In the genomic region with DNA sequence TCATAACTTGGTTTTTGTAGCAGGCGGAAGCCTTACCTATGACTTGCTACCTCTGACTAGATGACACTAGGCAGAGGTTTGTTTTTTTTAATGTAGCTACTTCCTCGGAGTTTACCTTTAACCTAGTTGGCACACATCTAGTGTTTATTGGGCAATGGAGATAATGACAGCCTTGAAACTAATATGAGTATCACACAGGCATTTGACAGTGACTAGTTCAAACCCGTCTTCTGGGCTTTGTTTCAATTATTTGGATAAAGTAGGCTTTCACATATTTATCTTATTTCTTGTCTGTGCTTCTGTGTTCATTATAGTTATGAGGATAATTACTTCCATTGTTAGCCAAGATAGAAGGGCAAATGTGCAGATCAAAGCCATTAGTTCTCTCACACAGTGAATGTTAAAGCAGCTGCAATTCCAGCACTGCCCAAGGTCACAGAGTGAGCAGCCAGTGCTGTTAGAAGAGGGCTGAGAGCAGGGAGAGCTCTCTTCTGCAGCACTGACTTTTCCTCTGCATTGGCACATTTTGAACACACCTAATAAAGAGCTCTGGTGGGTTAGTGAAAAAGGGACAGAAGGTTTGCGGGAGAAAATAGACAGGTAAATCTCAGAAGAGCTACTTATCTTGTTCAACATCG, we compare ENCODE assay signal across 16 mouse cellular contexts. TPM values are rescaled to one million over a fixed set of nuclear protein-coding genes. Genes with fewer than 3 reads are reported as not detected.
DNase-seq lines count a peak whose midpoint lies in the region; ATAC-seq and TF ChIP-seq lines count a peak whose summit lies in the region.
"Had no signal": no experiment of that assay in that cellular context is flagged by ENCODE, and none has a peak within 500 bp of the region (broad histone marks: within the 10 kb centered on the region; RNA-seq: fewer than 3 reads in every experiment).

No protein-coding gene starts in this region.

- 68% methylated on average over 5 of the region's 5 CpGs for WGBS in liver, embryonic 16.5 days (ENCODE audit: insufficient replicate concordance)
- 82% methylated on average over 5 of the region's 5 CpGs for WGBS in liver, embryonic 11.5 days
- WGBS in intestine, postnatal 0 days, result 55% methylated on average over 5 of the region's 5 CpGs

- no peaks in the 10 kb centered on the region for H3K9me3 ChIP-seq in liver, embryonic 16.5 days (replicated peaks; ENCODE audit: control insufficient read depth, low read length)
- H3K9me3 ChIP-seq in liver, embryonic 11.5 days (ENCODE audit: control insufficient read depth, low read length), result no peaks in the 10 kb centered on the region
- H3K9me3 ChIP-seq in intestine, postnatal 0 days (ENCODE audit: control insufficient read depth), result no peaks in the 10 kb centered on the region
- H3K9me3 ChIP-seq: limb, embryonic 10.5 days had no signal

- peak overlapping the region; percentile 57 for H3K27ac ChIP-seq in liver, embryonic 16.5 days (ENCODE audit: low read length)
- no peak overlapping the region for H3K27ac ChIP-seq in liver, embryonic 11.5 days (ENCODE audit: low read depth, low read length)
- H3K27ac ChIP-seq in intestine, postnatal 0 days (ENCODE audit: low read depth, low read length), result peak overlapping the region; percentile 78
- H3K27ac ChIP-seq: limb, embryonic 10.5 days had no signal

- ATAC-seq in liver, embryonic 16.5 days (ENCODE audit: low read depth), result peak; percentile 37; the same call in 1 of the 2 replicates
- ATAC-seq in liver, embryonic 11.5 days (replicated peaks; ENCODE audit: low FRiP score), result no peak
- ATAC-seq in intestine, postnatal 0 days, result peak; percentile 76
- ATAC-seq in inflammation-experienced regulatory T-cells, adult 6 months, result no peak
- ATAC-seq: hindbrain, embryonic 16.5 days had no signal

- H3K4me1 ChIP-seq in liver, embryonic 16.5 days (ENCODE audit: control insufficient read depth, low read depth, low read length), result no peaks in the 10 kb centered on the region; the same call in 1 of the 2 replicates
- no peaks in the 10 kb centered on the region for H3K4me1 ChIP-seq in liver, embryonic 11.5 days (replicated peaks; ENCODE audit: control insufficient read depth, insufficient read depth, low read length)
- H3K4me1 ChIP-seq in intestine, postnatal 0 days (replicated peaks; ENCODE audit: control insufficient read depth, insufficient read depth, low read length), result no peaks in the 10 kb centered on the region

- DNase-seq in adrenal gland, postnatal 36 days, result peak; percentile 34 to 56
- DNase-seq in adrenal gland, adult 18-20 months (ENCODE audit: low spot score in 2 of 2), result no peak
- DNase-seq in liver, embryonic 11.5 days (ENCODE audit: low spot score), result no peak
- DNase-seq in fat pad, adult 2 months (ENCODE audit: extremely low read depth, low read depth, low spot score), result peak; percentile 97
- no peak for DNase-seq in embryo, embryonic 10 days (ENCODE audit: low spot score)
- DNase-seq: cerebellum, postnatal 36 days; kidney, postnatal 14 days; lung, embryonic 14.5 days; thymus, postnatal 36 days had no signal

- peaks cover 12% of the 10 kb centered on the region for H3K36me3 ChIP-seq in liver, embryonic 16.5 days (ENCODE audit: control insufficient read depth, insufficient read depth)
- H3K36me3 ChIP-seq in liver, embryonic 11.5 days (ENCODE audit: control insufficient read depth, insufficient read depth, low read length), result peaks cover 5% of the 10 kb centered on the region; the same call in 1 of the 2 replicates
- H3K36me3 ChIP-seq in intestine, postnatal 0 days (ENCODE audit: control insufficient read depth, insufficient read depth), result peaks cover 39% of the 10 kb centered on the region

- no peaks in the 10 kb centered on the region for H3K27me3 ChIP-seq in liver, embryonic 16.5 days (ENCODE audit: control insufficient read depth, insufficient read depth, low read depth, low read length)
- no peaks in the 10 kb centered on the region for H3K27me3 ChIP-seq in liver, embryonic 11.5 days (replicated peaks; ENCODE audit: control insufficient read depth, insufficient read depth, low read length)
- no peaks in the 10 kb centered on the region for H3K27me3 ChIP-seq in intestine, postnatal 0 days (replicated peaks; ENCODE audit: control insufficient read depth, insufficient read depth, low read length)

- no peak for TF ChIP-seq CTCF in intestine, postnatal 0 days (IDR thresholded peaks at IDR 0.05; ENCODE audit: low read depth)

- H3K4me2 ChIP-seq in liver, embryonic 16.5 days (ENCODE audit: low read depth, low read length), result no peak overlapping the region
- no peak overlapping the region for H3K4me2 ChIP-seq in liver, embryonic 11.5 days
- no peak overlapping the region for H3K4me2 ChIP-seq in intestine, postnatal 0 days (replicated peaks; ENCODE audit: low read depth)
- H3K4me2 ChIP-seq: lung, embryonic 14.5 days had no signal

- H3K9ac ChIP-seq in liver, embryonic 16.5 days (ENCODE audit: low read depth, low read length), result no peak overlapping the region
- H3K9ac ChIP-seq in liver, embryonic 11.5 days (ENCODE audit: low read depth, low read length), result no peak overlapping the region
- no peak overlapping the region for H3K9ac ChIP-seq in intestine, postnatal 0 days (ENCODE audit: low read depth, low read length)
- H3K9ac ChIP-seq: lung, embryonic 14.5 days had no signal

- H3K4me3 ChIP-seq in liver, embryonic 16.5 days (ENCODE audit: low read depth, low read length), result no peak overlapping the region
- H3K4me3 ChIP-seq in liver, embryonic 11.5 days (ENCODE audit: low read depth, low read length), result no peak overlapping the region
- no peak overlapping the region for H3K4me3 ChIP-seq in intestine, postnatal 0 days (ENCODE audit: low read depth, low read length)
- H3K4me3 ChIP-seq: limb, embryonic 10.5 days; myocyte had no signal

RNA-seq across cellular contexts. Expression of gene Hadhb, which starts 15.4 kb away (rescaled TPM):
- total RNA-seq in adrenal gland, postnatal 36 days (2021), result 100 to 1,000 TPM; 827 to 996 TPM
- 1,000 to 10,000 TPM in 1 of 2 experiments, 100 to 1,000 TPM in 1; 969 to 1,652 TPM for total RNA-seq in adrenal gland, adult 18-20 months (2021)
- 163 and 169 TPM in 2 replicates for polyA plus RNA-seq in liver, embryonic 16.5 days (2015; fragmentation: Nextera tagmentation; extraction: Ambion mirVana)
- 145 and 167 TPM in 2 replicates for polyA plus RNA-seq in liver, embryonic 11.5 days (2014; fragmentation: Nextera tagmentation; extraction: Ambion mirVana)
- polyA plus RNA-seq in intestine, postnatal 0 days (2015; fragmentation: Nextera tagmentation; extraction: Ambion mirVana), result 392 and 420 TPM in 2 replicates
- 100 to 1,000 TPM; 114 to 157 (median 125) TPM for polyA plus RNA-seq in inflammation-experienced regulatory T-cells, adult 6 months (2017; shearing (Covaris generic))

RNA-seq across cellular contexts. Expression of gene Hadha, which starts 15.5 kb away (rescaled TPM):
- 100 to 1,000 TPM; 505 to 525 TPM for total RNA-seq in adrenal gland, postnatal 36 days (2021)
- 100 to 1,000 TPM; 527 to 755 TPM for total RNA-seq in adrenal gland, adult 18-20 months (2021)
- 106 and 118 TPM in 2 replicates for polyA plus RNA-seq in liver, embryonic 16.5 days (2015; fragmentation: Nextera tagmentation; extraction: Ambion mirVana)
- 122 and 128 TPM in 2 replicates for polyA plus RNA-seq in liver, embryonic 11.5 days (2014; fragmentation: Nextera tagmentation; extraction: Ambion mirVana)
- 301 and 307 TPM in 2 replicates for polyA plus RNA-seq in intestine, postnatal 0 days (2015; fragmentation: Nextera tagmentation; extraction: Ambion mirVana)
- 10 to 100 TPM; 79.2 to 82.8 (median 79.2) TPM for polyA plus RNA-seq in inflammation-experienced regulatory T-cells, adult 6 months (2017; shearing (Covaris generic))

RNA-seq across cellular contexts. Expression of gene Adgrf3, which starts 35.1 kb away (rescaled TPM):
- total RNA-seq in adrenal gland, postnatal 36 days (2021), result not detected
- total RNA-seq in adrenal gland, adult 18-20 months (2021), result not detected
- 0.02 TPM in 1 of 2 replicates, not detected in the other for polyA plus RNA-seq in liver, embryonic 16.5 days (2015; fragmentation: Nextera tagmentation; extraction: Ambion mirVana)
- polyA plus RNA-seq in liver, embryonic 11.5 days (2014; fragmentation: Nextera tagmentation; extraction: Ambion mirVana), result not detected in 2 replicates
- polyA plus RNA-seq in intestine, postnatal 0 days (2015; fragmentation: Nextera tagmentation; extraction: Ambion mirVana), result 0.07 TPM in 1 of 2 replicates, not detected in the other
- polyA plus RNA-seq in inflammation-experienced regulatory T-cells, adult 6 months (2017; shearing (Covaris generic)), result under 1 TPM in 1 of 3 experiments, not detected in 2; 0.32 TPM
- total RNA-seq: layer of hippocampus, postnatal 25 days had no signal
- polyA plus RNA-seq: hindbrain, embryonic 16.5 days; limb, embryonic 10.5 days had no signal

Comparison
In these comparisons a context has a peak if more than half of its experiments do, and no peak if none do; other contexts are left out.
1. DNase-seq: peak in adrenal gland, postnatal 36 days (2 of 2) and fat pad, adult 2 months (single experiment); none in adrenal gland, adult 18-20 months (0 of 2), liver, embryonic 11.5 days (single experiment) and embryo, embryonic 10 days (single experiment).
2. ATAC-seq: peak in liver, embryonic 16.5 days (single experiment) and intestine, postnatal 0 days (single experiment); none in liver, embryonic 11.5 days (single experiment) and inflammation-experienced regulatory T-cells, adult 6 months (single experiment).